Mouse (Mus musculus) right cerebral cortex, postnatal 4 days (tissue): Measurements from ENCODE around the gene Mab21l3.

Experiments used
- DNase-seq: peaks from one replicate; pipeline ENCODE4 v3.0.0-alpha.2; 2022

Mab21l3 gene

GRCm38 (mm10) chr3:101800596-101801018 is 48.2 kb downstream of the Mab21l3 start:
- DNase-seq: no peak

DNA sequence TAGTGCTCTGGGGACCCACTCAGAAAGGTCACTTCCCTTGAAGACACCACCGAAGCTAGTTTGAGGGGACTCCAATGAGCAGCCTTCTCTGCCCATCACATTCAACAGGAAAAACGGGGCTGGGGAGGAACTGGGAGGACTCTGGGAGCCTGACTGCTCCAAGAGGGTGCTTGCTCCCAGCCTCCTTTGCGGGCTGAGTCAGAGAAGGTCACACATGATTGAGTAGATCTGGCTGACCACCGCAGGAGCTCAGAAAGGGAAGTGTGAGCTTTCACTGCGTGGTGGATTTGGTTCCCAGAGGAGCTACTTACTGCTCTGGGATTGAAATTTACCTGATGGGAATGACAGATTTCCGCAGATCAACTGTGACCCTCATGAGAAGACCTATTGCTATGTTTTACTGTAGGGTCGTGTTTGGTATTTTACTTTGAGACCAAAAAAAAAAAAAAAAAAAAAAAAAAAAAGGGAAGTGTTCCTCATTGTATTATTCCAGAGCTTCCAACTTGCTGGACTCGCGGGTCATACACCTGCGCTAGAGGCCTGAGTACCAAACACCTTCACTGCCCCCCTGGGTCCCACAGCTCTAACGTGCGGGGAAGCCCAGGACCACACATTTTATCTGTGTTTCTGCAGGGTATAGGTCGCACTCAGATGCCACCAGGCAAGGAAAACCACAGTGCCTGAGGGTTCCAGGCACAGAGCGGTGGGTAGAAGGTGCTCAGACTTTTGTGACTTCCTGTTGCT is 48.7 kb downstream of the Mab21l3 start:
- no peak for DNase-seq

- DNase-seq: no peak
Measured at GRCm38 (mm10) chr3:101797830-101798709, 50.7 kb downstream of the Mab21l3 start.

DNA sequence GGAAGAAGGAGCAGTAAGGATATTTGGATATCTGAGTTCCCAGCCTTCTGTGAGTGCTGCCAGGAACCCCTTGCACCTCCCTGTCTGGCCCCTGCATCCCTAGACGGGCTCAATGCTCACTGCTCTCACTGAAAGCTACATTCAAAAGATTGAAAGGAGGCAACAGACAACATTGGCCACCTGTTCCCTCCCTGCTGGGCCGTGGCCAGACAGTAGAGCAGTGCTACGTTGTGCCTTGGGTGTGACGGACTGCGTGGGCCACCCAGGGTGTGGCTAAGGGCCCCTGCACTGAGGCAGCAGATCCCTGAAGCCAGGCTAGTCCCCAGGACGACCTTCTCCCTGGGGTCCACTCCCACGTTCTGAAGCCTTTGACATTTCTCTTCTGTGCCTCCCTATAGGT is 52.5 kb downstream of the Mab21l3 start:
- DNase-seq: no peak

GRCm38 (mm10) chr3:101795387-101796039 is 53.2 kb downstream of the Mab21l3 start:
- no peak for DNase-seq

DNA sequence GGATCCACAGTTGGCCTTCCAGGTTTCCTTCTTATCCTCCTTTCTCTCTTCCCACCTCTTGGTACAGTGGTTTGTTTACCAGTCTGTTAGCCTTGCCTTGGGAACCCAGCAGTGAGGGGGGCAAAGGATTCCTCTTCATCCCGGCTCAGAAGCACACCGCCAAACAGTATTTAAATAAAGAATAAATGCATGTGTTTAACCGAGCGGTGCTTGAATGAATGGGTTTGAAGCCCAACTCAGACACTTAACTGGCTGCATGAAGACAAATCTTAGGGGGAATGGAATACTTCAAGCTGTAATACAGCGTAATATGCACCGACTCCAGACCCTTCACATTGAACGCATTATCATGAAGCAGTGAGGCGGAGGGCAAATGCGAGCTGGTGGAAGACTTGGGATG is 54.1 kb downstream of the Mab21l3 start:
- DNase-seq: no peak

DNA sequence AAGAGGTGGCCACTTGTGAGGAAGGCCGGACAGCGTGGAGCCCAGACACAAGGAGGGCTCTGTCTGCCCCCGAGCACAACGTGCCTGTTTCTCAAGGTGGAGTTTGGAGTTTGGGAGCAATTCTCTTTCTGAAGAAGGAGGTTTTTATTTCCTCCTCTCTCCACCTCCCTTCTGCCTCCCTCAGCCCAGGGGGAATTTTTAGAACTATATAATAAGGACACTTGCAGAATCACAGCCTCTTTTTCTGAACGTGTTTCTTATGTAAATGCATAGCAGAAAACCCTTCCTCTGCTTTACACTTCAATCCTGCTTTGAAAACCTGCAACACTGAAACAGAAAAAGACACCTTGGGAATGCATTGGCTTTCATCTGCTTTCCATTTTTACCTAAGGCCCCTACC is 54.7 kb downstream of the Mab21l3 start:
- no peak for DNase-seq

DNA sequence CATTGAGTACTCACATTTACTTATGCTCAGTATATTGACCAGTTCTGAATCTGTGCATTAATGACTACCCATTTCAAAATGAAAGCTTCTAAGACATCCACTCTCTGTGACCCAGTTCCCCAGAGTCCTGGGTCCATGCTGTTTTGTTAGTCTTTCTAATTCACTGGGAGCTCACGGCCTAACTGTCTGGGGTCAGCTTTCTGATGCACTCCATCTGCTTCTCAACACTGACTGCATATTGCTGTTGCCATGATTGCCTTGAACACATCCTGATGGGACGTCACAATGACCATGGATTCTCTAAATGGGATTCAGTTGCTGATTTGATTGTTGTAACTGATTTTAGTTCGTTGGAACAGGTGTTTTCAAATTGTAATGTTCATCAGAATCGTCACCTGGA is 56.6 kb downstream of the Mab21l3 start:
- no peak for DNase-seq

GRCm38 (mm10) chr3:101784768-101785424 is 63.9 kb downstream of the Mab21l3 start:
- DNase-seq: no peak

DNA sequence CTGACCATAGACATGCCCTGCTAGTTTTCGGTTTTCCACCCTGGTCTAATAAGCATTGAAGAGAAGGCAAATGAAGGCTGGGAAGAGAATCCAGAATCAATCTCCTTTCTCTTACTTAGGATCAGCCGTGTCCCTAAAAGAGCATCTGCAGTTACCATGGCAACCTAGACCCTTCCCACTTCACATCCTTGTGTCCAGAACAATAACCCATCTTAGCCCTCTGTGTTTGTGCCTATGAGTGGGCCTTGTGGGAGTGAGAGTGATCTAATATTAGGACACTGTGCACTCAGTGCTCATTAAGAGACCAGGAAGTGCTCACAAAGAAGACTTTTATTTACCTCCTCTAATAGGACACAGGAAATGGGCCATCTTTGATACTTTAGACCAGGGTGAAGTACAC is 65.0 kb downstream of the Mab21l3 start:
- DNase-seq: no peak

- no peak for DNase-seq
Measured at GRCm38 (mm10) chr3:101780874-101781483, 67.8 kb downstream of the Mab21l3 start.

GRCm38 (mm10) chr3:101778896-101779665 is 69.7 kb downstream of the Mab21l3 start:
- no peak for DNase-seq

GRCm38 (mm10) chr3:101775732-101776131 is 73.0 kb downstream of the Mab21l3 start:
- DNase-seq: no peak

GRCm38 (mm10) chr3:101770540-101770939 is 78.2 kb downstream of the Mab21l3 start:
- DNase-seq: no peak

DNA sequence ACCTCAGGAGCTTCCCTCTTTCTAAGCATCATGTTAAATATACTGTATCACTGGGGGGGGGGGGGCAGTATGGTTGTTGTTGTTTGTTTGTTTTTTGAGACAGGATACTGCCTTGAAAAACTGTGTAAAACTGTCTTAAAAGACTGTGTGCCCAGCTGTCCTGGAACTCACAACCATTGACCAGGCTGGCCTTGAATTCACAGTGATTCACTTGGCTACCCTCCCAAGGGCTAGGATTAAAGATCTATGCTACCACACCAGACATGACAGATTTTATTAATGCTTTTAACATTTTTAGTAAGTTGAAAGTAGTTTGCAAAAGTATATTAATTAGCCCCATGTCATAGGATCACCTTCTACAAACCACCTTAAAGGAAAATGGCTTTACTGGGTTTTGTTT is 85.2 kb downstream of the Mab21l3 start:
- DNase-seq: no peak
